Mouse (Mus musculus): ENCODE results near the gene Rusc2.

- TF ChIP-seq POLR2A (IDR thresholded peaks at IDR 0.05; ENCODE audit: borderline replicate concordance, extremely low read depth, low read depth, low read length) (no peak), CTCF (IDR thresholded peaks at IDR 0.05; ENCODE audit: insufficient read depth, low read length) (no peak)
Measured at GRCm38 (mm10) chr4:43426487-43426886, 44.7 kb downstream of the Rusc2 start.
